Mouse (Mus musculus) erythroblast, embryonic 14.5 days (primary cell): ENCODE data around the gene Cgref1. TPM values are rescaled to one million over a fixed set of nuclear protein-coding genes. Genes with fewer than 3 reads are reported as not detected.
A peak's percentile ranks its signal among the peaks of the same experiment; 100 is the strongest.

ENCODE experiments used
- H3K27me3 ChIP-seq: 2 replicates; pipeline ENCODE4 v1.6.1; 2012; ENCODE audit warnings: inconsistent platforms; ENCODE audit not compliant: control insufficient read depth
- H3K36me3 ChIP-seq: 2 replicates; pipeline ENCODE4 v1.6.1; 2012; ENCODE audit warnings: mild to moderate bottlenecking, inconsistent platforms; ENCODE audit not compliant: control insufficient read depth
- H3K4me1 ChIP-seq: 2 replicates; pipeline ENCODE4 v1.6.1; 2012; ENCODE audit warnings: inconsistent platforms; ENCODE audit not compliant: control insufficient read depth
- H3K4me3 ChIP-seq: replicated peaks from 2 replicates; pipeline ENCODE3; 2012; ENCODE audit warnings: moderate library complexity, mild to moderate bottlenecking, inconsistent platforms
- H3K9me3 ChIP-seq: 2 replicates; pipeline ENCODE4 v1.6.1; 2012; ENCODE audit warnings: low read length, inconsistent platforms, mixed read lengths; ENCODE audit not compliant: control insufficient read depth
- GATA1 ChIP-seq: IDR thresholded peaks from 2 replicates; pipeline ENCODE4 v1.6.1; 2012; ENCODE audit warnings: low read length, inconsistent platforms, mixed read lengths
- TAL1 ChIP-seq: IDR thresholded peaks from 3 replicates; pipeline ENCODE4 v1.6.1; 2012; ENCODE audit warnings: low read length, inconsistent platforms, mixed read lengths
- polyA plus RNA-seq: library from polyadenylated mRNA; stranded (reverse); fragments of >175 nt; gene quantifications from 2 replicates; pipeline ENCODE4 v1.2.3, GENCODE M21; 2012

Cgref1 gene
- polyA plus RNA-seq, 1 experiment, result not detected

DNA sequence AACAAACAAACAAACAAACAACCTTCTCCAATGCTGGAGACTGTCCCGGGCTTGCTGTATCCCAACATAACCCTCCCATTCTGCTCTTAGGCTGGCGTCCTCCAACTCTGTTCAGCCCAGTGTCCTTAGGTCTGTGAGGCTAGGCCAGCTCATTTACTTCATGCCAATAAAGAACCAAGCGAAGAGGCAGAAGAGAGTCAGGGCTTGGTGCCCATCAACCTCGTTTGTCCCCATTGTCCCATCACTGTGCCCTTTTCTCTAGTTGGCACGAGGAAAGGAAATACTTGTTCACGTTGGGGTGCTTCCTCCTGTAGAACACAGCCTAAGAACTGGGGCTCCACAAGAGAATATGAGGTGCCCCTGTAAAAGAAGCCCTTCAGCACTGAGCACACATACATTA lies 6.3 kb upstream of the Cgref1 start:
- Histone ChIP-seq H3K4me3 (no peak overlapping the region), H3K4me1 (peaks cover 23% of the 10 kb centered on the region), H3K36me3 (peaks cover 49% of the 10 kb centered on the region), H3K27me3 (peaks cover 16% of the 10 kb centered on the region), H3K9me3 (no peaks in the 10 kb centered on the region)
- TF ChIP-seq TAL1 (no peak), GATA1 (no peak)

- Histone ChIP-seq H3K36me3 (peaks cover 44% of the 10 kb centered on the region), H3K4me1 (peaks cover 23% of the 10 kb centered on the region), H3K27me3 (peaks cover 21% of the 10 kb centered on the region), H3K9me3 (no peaks in the 10 kb centered on the region), H3K4me3 (peak overlapping the region; percentile 17)
- TF ChIP-seq TAL1 (no peak), GATA1 (no peak)
These were observed 5.5 kb upstream of the Cgref1 start for GRCm38 (mm10) chr5:30950922-30951321.

DNA sequence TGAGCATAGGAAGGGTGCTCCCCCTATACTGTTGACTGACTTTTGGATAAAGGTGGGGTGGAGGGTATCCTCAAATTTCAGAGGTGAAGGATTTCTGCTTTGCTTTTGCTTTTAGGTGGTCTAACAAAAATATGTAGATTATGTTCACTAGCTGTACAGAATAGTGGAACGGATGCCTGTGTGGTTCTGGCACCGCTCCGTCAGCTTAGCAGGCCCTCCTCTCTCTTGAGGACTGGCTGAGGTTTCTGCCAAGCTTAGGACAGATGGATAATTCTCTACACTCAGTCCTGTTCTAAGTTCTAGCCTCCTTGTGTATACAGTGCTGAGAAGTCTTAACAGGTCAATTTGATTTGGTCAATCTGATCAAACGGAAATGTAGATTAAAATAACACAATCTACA lies 5.1 kb upstream of the Cgref1 start:
- no peaks in the 10 kb centered on the region for H3K9me3 ChIP-seq
- H3K4me1 ChIP-seq, result peaks cover 24% of the 10 kb centered on the region
- TF ChIP-seq TAL1 (no peak), GATA1 (no peak)

DNA sequence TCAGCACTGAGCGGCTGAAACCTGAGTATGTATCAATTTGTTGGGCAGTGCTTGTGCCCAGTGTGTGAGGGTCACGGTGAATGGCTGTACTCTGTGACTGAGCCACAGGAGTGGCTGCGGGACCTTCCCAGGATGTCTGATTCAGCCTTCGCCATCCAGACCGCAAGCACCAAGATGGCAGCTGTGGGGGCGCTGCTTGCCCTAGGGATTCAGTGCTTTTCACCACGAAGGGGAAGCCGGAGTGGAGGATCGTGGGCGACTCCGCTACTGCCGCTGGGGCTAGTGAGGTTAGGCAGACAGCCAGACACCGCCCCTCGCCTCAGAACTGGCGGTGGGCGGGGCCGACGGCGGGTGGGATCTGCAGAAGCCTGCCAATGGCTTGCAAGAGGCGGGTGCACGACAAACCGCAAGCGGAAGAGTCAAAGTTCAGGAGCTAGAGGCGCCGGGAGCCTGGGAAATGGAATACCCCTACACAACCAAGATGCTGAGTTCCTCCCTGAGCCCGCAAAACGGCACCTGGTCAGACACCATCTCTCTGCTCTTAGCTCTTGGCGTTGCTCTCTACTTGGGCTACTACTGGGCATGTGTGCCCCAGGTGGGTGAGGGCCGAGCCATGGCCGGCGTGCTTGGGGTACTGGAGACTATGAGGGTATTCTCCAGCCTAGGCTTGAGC lies 4.4 kb upstream of the Cgref1 start:
- Histone ChIP-seq H3K4me3 (peak overlapping the region; percentile 82), H3K36me3 (peaks cover 32% of the 10 kb centered on the region), H3K9me3 (no peaks in the 10 kb centered on the region), H3K4me1 (peaks cover 29% of the 10 kb centered on the region), H3K27me3 (peaks cover 33% of the 10 kb centered on the region)
- TF ChIP-seq GATA1 (no peak), TAL1 (no peak)

More for the DNA sequence above, 5.1 kb upstream of the Cgref1 start:
- Histone ChIP-seq H3K27me3 (peaks cover 26% of the 10 kb centered on the region), H3K36me3 (peaks cover 39% of the 10 kb centered on the region), H3K4me3 (peak overlapping the region; percentile 82)

GRCm38 (mm10) chr5:30948620-30949019 lies 3.2 kb upstream of the Cgref1 start:
- no peaks in the 10 kb centered on the region for H3K9me3 ChIP-seq
- H3K27me3 ChIP-seq, result peaks cover 39% of the 10 kb centered on the region
- no peak overlapping the region for H3K4me3 ChIP-seq
- H3K36me3 ChIP-seq, result peaks cover 21% of the 10 kb centered on the region
- TF ChIP-seq TAL1 (no peak), GATA1 (no peak)
- peaks cover 29% of the 10 kb centered on the region for H3K4me1 ChIP-seq

DNA sequence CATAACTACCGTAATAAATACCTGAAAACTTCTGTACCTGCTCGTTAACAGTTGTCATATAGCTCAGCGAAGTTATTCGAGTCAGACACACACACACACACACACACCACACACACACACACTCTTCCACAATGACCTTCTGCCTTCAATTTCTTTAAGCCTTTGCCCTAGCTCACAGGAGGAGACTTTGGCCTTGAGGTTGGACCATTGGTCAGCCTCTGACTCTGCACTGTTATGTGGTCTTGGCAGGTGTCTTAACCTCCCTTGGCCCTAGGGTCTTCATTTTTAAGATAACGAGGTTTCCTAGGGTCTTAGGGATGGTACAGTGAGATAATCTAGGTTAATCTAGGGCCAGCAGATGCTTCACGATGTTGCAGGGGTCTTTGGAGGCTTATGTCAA lies 1.0 kb downstream of the Cgref1 start:
- Histone ChIP-seq H3K4me3 (no peak overlapping the region), H3K36me3 (no peaks in the 10 kb centered on the region), H3K9me3 (no peaks in the 10 kb centered on the region), H3K4me1 (peaks cover 12% of the 10 kb centered on the region), H3K27me3 (peaks cover 35% of the 10 kb centered on the region)
- TF ChIP-seq TAL1 (no peak), GATA1 (no peak)

DNA sequence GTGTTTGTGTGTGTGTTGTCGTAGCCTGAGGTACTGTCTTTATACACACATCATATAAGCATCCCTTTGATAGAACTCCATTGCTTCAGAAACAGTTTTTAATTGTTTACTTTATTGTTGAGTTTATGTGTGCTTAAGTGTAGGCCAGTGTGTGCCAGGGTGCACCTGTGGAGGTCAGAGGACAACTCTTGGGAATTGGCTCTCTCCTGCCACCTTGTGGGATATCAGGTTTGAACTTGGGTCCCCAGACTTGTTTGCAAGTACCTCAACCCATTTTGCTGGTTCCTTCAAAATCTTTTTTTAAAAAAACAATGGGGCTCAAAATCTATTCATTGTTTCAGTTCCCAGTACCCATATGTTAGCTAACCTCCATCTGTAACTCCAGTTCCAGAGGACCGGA lies 2.4 kb downstream of the Cgref1 start:
- peaks cover 27% of the 10 kb centered on the region for H3K27me3 ChIP-seq
- no peaks in the 10 kb centered on the region for H3K9me3 ChIP-seq
- TF ChIP-seq TAL1, result no peak
- no peak for TF ChIP-seq GATA1
- no peaks in the 10 kb centered on the region for H3K36me3 ChIP-seq
- H3K4me1 ChIP-seq, result peaks cover 6% of the 10 kb centered on the region
- no peak overlapping the region for H3K4me3 ChIP-seq

DNA sequence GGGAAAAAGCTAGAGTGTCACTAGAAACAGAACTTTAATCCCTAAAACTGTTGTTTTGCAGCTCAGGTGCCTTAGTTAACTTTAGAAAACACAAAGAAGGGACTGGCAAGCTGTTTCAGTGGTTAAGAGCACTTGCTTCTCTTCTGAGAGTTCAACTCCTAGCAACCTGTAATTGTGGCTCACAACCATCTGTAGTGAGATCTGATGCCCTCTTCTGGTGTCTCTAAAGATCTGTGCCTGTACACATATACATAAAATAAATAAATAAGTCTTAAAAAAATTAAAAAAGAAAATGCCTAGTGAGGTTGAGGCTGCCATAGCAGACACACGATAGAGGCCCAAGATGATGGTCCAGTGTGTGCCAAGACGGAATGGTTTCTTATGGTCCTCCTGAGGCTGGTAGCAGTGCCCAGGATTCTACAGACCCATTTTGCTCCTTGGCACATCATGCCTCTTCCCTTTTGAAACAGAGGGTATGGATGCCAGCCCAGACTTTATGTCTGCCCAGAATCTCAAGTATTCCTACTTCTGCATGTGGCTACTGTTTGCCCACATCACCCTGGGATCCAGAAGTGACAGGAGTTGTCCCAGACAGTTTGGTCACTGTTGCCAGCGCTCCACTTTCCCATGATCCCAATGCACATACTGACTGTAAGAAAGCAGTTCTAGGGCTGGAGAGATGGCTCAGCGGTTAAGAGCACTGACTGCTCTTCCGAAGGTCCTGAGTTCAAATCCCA lies 10.5 kb downstream of the Cgref1 start:
- no peaks in the 10 kb centered on the region for H3K9me3 ChIP-seq
- TF ChIP-seq TAL1, result no peak
- no peak for TF ChIP-seq GATA1
- peaks cover 2% of the 10 kb centered on the region; the same call in 1 of the 2 replicates for H3K36me3 ChIP-seq
- no peaks in the 10 kb centered on the region for H3K27me3 ChIP-seq
- H3K4me1 ChIP-seq, result no peaks in the 10 kb centered on the region
- H3K4me3 ChIP-seq, result no peak overlapping the region

DNA sequence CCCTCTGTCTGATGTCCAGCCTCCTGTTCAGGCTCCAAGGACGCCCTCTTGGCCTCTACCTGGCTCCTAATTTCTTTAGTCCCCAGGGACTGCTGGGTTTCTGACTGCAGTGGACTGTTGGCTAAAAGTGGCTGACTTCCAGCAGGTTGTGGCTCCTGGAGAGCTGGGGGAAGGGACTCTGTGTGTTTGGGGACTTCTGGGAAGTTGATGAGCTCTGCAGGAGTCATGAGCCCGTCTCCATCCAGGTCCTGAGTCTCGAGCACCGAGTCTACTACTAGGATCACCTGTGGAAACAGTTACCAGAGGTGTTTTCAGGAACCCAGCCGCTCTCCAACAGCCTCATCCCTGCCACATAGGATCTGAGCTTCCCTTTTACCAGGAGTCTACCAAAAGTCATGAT lies 11.7 kb downstream of the Cgref1 start:
- Histone ChIP-seq H3K27me3 (no peaks in the 10 kb centered on the region), H3K36me3 (peaks cover 2% of the 10 kb centered on the region; the same call in 1 of the 2 replicates), H3K4me3 (no peak overlapping the region), H3K9me3 (no peaks in the 10 kb centered on the region), H3K4me1 (no peaks in the 10 kb centered on the region)
- no peak for TF ChIP-seq GATA1
- no peak for TF ChIP-seq TAL1
